Mouse (Mus musculus) kidney, postnatal 14 days (tissue): ENCODE measurements around the gene Alcam.

ENCODE experiments used
- DNase-seq: peaks from one replicate; pipeline ENCODE4 v3.0.0; 2022; ENCODE audit warnings: mixed read lengths

The Alcam gene

GRCm38 (mm10) chr16:52243421-52243973 is 210.4 kb downstream of the Alcam start:
- no peak for DNase-seq

GRCm38 (mm10) chr16:52242144-52242543 is 211.7 kb downstream of the Alcam start:
- DNase-seq, result peak; percentile 36

GRCm38 (mm10) chr16:52229930-52230329 is 223.9 kb downstream of the Alcam start:
- no peak for DNase-seq

- no peak for DNase-seq
These were observed 224.4 kb downstream of the Alcam start for GRCm38 (mm10) chr16:52229446-52229845.

GRCm38 (mm10) chr16:52222896-52223295 is 231.0 kb downstream of the Alcam start:
- DNase-seq, result no peak

GRCm38 (mm10) chr16:52219069-52219468 is 234.8 kb downstream of the Alcam start:
- DNase-seq, result peak; percentile 57

GRCm38 (mm10) chr16:52210844-52211606 is 242.8 kb downstream of the Alcam start:
- no peak for DNase-seq

- DNase-seq, result no peak
These were observed 253.8 kb downstream of the Alcam start for GRCm38 (mm10) chr16:52200107-52200506.
